ENCODE assay signal across 34 mouse cellular contexts in the genomic region with DNA sequence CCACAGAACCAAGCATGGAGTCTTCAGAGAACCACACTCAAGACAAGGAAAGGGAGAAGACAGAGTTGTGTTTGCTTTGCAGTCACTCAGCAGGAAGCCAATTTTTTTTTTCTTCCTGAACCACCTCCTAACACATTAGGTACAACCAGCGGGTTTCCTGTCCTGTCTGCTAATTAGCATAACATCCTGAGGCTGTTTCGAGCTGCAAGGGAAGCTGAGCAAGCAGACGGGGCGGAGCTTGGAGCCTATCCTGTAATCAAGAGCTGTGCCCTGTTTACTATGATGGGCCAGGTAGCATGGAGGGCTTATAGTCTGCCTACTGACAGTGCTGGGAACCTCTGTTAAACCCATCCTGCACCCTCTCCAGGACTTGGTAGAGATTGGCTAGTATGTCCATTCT. TPM values are rescaled to one million over a fixed set of nuclear protein-coding genes. Genes with fewer than 3 reads are reported as not detected.
DNase-seq lines count a peak whose midpoint lies in the region; ATAC-seq lines count a peak whose summit lies in the region.
"Had no signal": no experiment of that assay in that cellular context is flagged by ENCODE, and none has a peak within 500 bp of the region (broad histone marks: within the 10 kb centered on the region; RNA-seq: fewer than 3 reads in every experiment).

No protein-coding gene starts in this region.

- peaks cover 15% of the 10 kb centered on the region for H3K36me3 ChIP-seq in limb, embryonic 12.5 days
- H3K36me3 ChIP-seq in limb, embryonic 10.5 days, result peaks cover 23% of the 10 kb centered on the region
- no peaks in the 10 kb centered on the region for H3K36me3 ChIP-seq in heart, embryonic 11.5 days (ENCODE audit: control insufficient read depth, insufficient read depth, low read length)
- no peaks in the 10 kb centered on the region for H3K36me3 ChIP-seq in intestine, embryonic 15.5 days
- H3K36me3 ChIP-seq: kidney, embryonic 15.5 days; limb, embryonic 15.5 days; liver, embryonic 13.5 days had no signal

- no peak overlapping the region for H3K4me2 ChIP-seq in limb, embryonic 12.5 days
- H3K4me2 ChIP-seq in heart, embryonic 11.5 days, result no peak overlapping the region
- no peak overlapping the region for H3K4me2 ChIP-seq in intestine, embryonic 15.5 days (replicated peaks)
- H3K4me2 ChIP-seq: embryonic facial prominence, embryonic 13.5 days; kidney, embryonic 15.5 days; limb, embryonic 15.5 days; liver, embryonic 13.5 days had no signal

- WGBS in limb, embryonic 12.5 days, result 73% methylated on average over 4 of the region's 4 CpGs
- WGBS in limb, embryonic 10.5 days, result 80% methylated on average over 4 of the region's 4 CpGs
- WGBS in heart, embryonic 11.5 days (ENCODE audit: insufficient replicate concordance), result 76% methylated on average over 4 of the region's 4 CpGs
- WGBS in intestine, embryonic 15.5 days, result 81% methylated on average over 4 of the region's 4 CpGs

- no peak overlapping the region for H3K4me3 ChIP-seq in limb, embryonic 12.5 days (replicated peaks)
- no peak overlapping the region for H3K4me3 ChIP-seq in limb, embryonic 10.5 days
- H3K4me3 ChIP-seq in heart, embryonic 11.5 days (ENCODE audit: low read depth, low read length), result no peak overlapping the region
- H3K4me3 ChIP-seq in intestine, embryonic 15.5 days (replicated peaks), result no peak overlapping the region
- H3K4me3 ChIP-seq: embryonic facial prominence, embryonic 13.5 days; kidney, embryonic 15.5 days; limb, embryonic 15.5 days; liver, embryonic 13.5 days had no signal

- DNase-seq in limb, embryonic 10.5 days (ENCODE audit: low spot score), result no peak
- DNase-seq in left cerebral cortex, adult 8-10 months (ENCODE audit: low spot score in 2 of 2), result no peak
- DNase-seq: adrenal gland, adult 2 months; adrenal gland, postnatal 36 days; B cell, adult 2 months; cerebellum, adult 18-20 months; cerebellum, postnatal 10 days; forebrain, postnatal 0 days; gastrocnemius, postnatal 10 days; heart, postnatal 14 days; liver, embryonic 13.5 days; lung, adult 18-20 months; lung, postnatal 4 days; midbrain, embryonic 14.5 days; right cerebral cortex, adult 18-20 months; spleen, adult 18-20 months; thymus, postnatal 36 days had no signal

- H3K9me3 ChIP-seq in limb, embryonic 12.5 days, result no peaks in the 10 kb centered on the region
- H3K9me3 ChIP-seq in limb, embryonic 10.5 days (replicated peaks), result 0 out of 2 replicates have a peak, but pooled peaks cover 2% of the 10 kb centered on the region
- no peaks in the 10 kb centered on the region for H3K9me3 ChIP-seq in heart, embryonic 11.5 days (replicated peaks; ENCODE audit: control insufficient read depth, low read length)
- H3K9me3 ChIP-seq in intestine, embryonic 15.5 days, result no peaks in the 10 kb centered on the region
- H3K9me3 ChIP-seq: kidney, embryonic 15.5 days; limb, embryonic 15.5 days; liver, embryonic 13.5 days had no signal

- H3K4me1 ChIP-seq in limb, embryonic 12.5 days (replicated peaks), result peaks cover 93% of the 10 kb centered on the region
- H3K4me1 ChIP-seq in limb, embryonic 10.5 days, result peaks cover 98% of the 10 kb centered on the region
- H3K4me1 ChIP-seq in heart, embryonic 11.5 days (ENCODE audit: control insufficient read depth, insufficient read depth, low read length), result peaks cover 72% of the 10 kb centered on the region
- H3K4me1 ChIP-seq in intestine, embryonic 15.5 days (replicated peaks), result peaks cover 29% of the 10 kb centered on the region
- H3K4me1 ChIP-seq: liver, embryonic 13.5 days had no signal

- H3K9ac ChIP-seq in limb, embryonic 12.5 days (replicated peaks), result no peak overlapping the region
- H3K9ac ChIP-seq in heart, embryonic 11.5 days (ENCODE audit: low read depth, low read length), result no peak overlapping the region
- no peak overlapping the region for H3K9ac ChIP-seq in intestine, embryonic 15.5 days
- H3K9ac ChIP-seq: embryonic facial prominence, embryonic 13.5 days; forebrain, postnatal 0 days; kidney, embryonic 15.5 days; limb, embryonic 15.5 days; liver, embryonic 13.5 days had no signal

- ATAC-seq in limb, embryonic 12.5 days (ENCODE audit: insufficient number of reproducible peaks, insufficient read depth, low FRiP score, low TSS enrichment, low read depth), result no peak
- peak; percentile 82 for ATAC-seq in CD4-positive, CD25-positive, alpha-beta regulatory T cell, adult 4 months
- peak; percentile 77 for ATAC-seq in inflammation-experienced regulatory T-cells, adult 6 months
- ATAC-seq in heart, embryonic 11.5 days (replicated peaks; ENCODE audit: insufficient number of reproducible peaks, low FRiP score, low TSS enrichment), result no peak
- ATAC-seq in intestine, embryonic 15.5 days, result no peak
- ATAC-seq: forebrain, postnatal 0 days; hindbrain, embryonic 16.5 days; intestine, postnatal 0 days; lung, postnatal 0 days; Patski had no signal

- 0 out of 2 replicates have a peak, but pooled peaks cover 3% of the 10 kb centered on the region for H3K27me3 ChIP-seq in limb, embryonic 12.5 days
- H3K27me3 ChIP-seq in limb, embryonic 10.5 days (ENCODE audit: low read depth, poor library complexity, severe bottlenecking), result no peaks in the 10 kb centered on the region
- H3K27me3 ChIP-seq in heart, embryonic 11.5 days (ENCODE audit: control insufficient read depth, insufficient read depth, low read length), result no peaks in the 10 kb centered on the region
- H3K27me3 ChIP-seq in intestine, embryonic 15.5 days (replicated peaks), result no peaks in the 10 kb centered on the region
- H3K27me3 ChIP-seq: kidney, embryonic 15.5 days; limb, embryonic 15.5 days; liver, embryonic 13.5 days; Patski had no signal

- H3K27ac ChIP-seq in limb, embryonic 12.5 days, result peak overlapping the region; percentile 7; the same call in 1 of the 2 replicates
- no peak overlapping the region for H3K27ac ChIP-seq in limb, embryonic 10.5 days
- no peak overlapping the region for H3K27ac ChIP-seq in heart, embryonic 11.5 days (ENCODE audit: low read depth, low read length)
- H3K27ac ChIP-seq in intestine, embryonic 15.5 days, result no peak overlapping the region
- H3K27ac ChIP-seq: embryonic facial prominence, embryonic 13.5 days; limb, embryonic 15.5 days; liver, embryonic 13.5 days had no signal

RNA-seq across cellular contexts. Expression of a gene that starts 13.8 kb away (rescaled TPM):
- polyA plus RNA-seq in limb, embryonic 12.5 days (2016; fragmentation: Nextera tagmentation; extraction: Ambion mirVana), result 31.4 and 31.9 TPM in 2 replicates
- 31.3 and 39.5 TPM in 2 replicates for polyA plus RNA-seq in limb, embryonic 10.5 days (2016; fragmentation: Nextera tagmentation; extraction: Ambion mirVana)
- polyA plus RNA-seq in CD4-positive, CD25-positive, alpha-beta regulatory T cell, adult 4 months (2017; shearing (Covaris generic)), result 10 to 100 TPM; 11.6 to 18.9 TPM
- 10 to 100 TPM in 2 of 3 experiments, 1 to 10 TPM in 1; 5.9 to 16.6 (median 14.8) TPM for polyA plus RNA-seq in inflammation-experienced regulatory T-cells, adult 6 months (2017; shearing (Covaris generic))
- polyA plus RNA-seq in heart, embryonic 11.5 days (2014; fragmentation: Nextera tagmentation; extraction: Ambion mirVana), result 66.2 and 81.8 TPM in 2 replicates
- 17.4 and 22.4 TPM in 2 replicates for polyA plus RNA-seq in intestine, embryonic 15.5 days (2015; fragmentation: Nextera tagmentation; extraction: Ambion mirVana)
- 10 to 100 TPM; 13.4 to 14.3 (median 13.9) TPM for total RNA-seq in left cerebral cortex, adult 8-10 months (2022)
- total RNA-seq: common myeloid progenitor, adult 5-6 weeks; MEL; neutrophil, adult 5-6 weeks had no signal

RNA-seq across cellular contexts. Expression of a gene that starts 51.2 kb away (rescaled TPM):
- 1.6 TPM in 2 replicates for polyA plus RNA-seq in limb, embryonic 12.5 days (2016; fragmentation: Nextera tagmentation; extraction: Ambion mirVana)
- 0.36 and 0.79 TPM in 2 replicates for polyA plus RNA-seq in limb, embryonic 10.5 days (2016; fragmentation: Nextera tagmentation; extraction: Ambion mirVana)
- polyA plus RNA-seq in CD4-positive, CD25-positive, alpha-beta regulatory T cell, adult 4 months (2017; shearing (Covaris generic)), result 1 to 10 TPM; 3.3 to 3.8 TPM
- polyA plus RNA-seq in inflammation-experienced regulatory T-cells, adult 6 months (2017; shearing (Covaris generic)), result 1 to 10 TPM; 4.6 to 6.3 (median 6.0) TPM
- 0.17 and 0.19 TPM in 2 replicates for polyA plus RNA-seq in heart, embryonic 11.5 days (2014; fragmentation: Nextera tagmentation; extraction: Ambion mirVana)
- 0.35 TPM in 1 of 2 replicates, not detected in the other for polyA plus RNA-seq in intestine, embryonic 15.5 days (2015; fragmentation: Nextera tagmentation; extraction: Ambion mirVana)
- total RNA-seq in left cerebral cortex, adult 8-10 months (2022), result under 1 TPM; 0.32 to 0.59 (median 0.41) TPM
- total RNA-seq: adrenal gland, adult 2 months; adrenal gland, postnatal 36 days; gastrocnemius, postnatal 10 days; heart, adult 8-10 months; MEL had no signal
- polyA plus RNA-seq: adrenal gland, adult 2 months; heart, embryonic 14.5 days; intestine, postnatal 0 days; lung, postnatal 0 days had no signal

Comparison
In these comparisons a context has a peak if more than half of its experiments do, and no peak if none do; other contexts are left out.
1. ATAC-seq: peak in CD4-positive, CD25-positive, alpha-beta regulatory T cell, adult 4 months (single experiment) and inflammation-experienced regulatory T-cells, adult 6 months (single experiment); none in limb, embryonic 12.5 days (single experiment), heart, embryonic 11.5 days (single experiment) and intestine, embryonic 15.5 days (single experiment).